Mouse (Mus musculus) c-Kit-positive CD71-positive TER-119-positive erythroid progenitor cells, embryonic 14.5 days (primary cell): ENCODE data around the gene D230025D16Rik.

Experiments
- DNase-seq: peaks from one replicate; pipeline ENCODE4 v3.0.0-alpha.2; 2013; ENCODE audit warnings: low spot score

D230025D16Rik gene

GRCm38 (mm10) chr8:105237442-105238142 lies 12.6 kb downstream of the D230025D16Rik start:
- no peak for DNase-seq

GRCm38 (mm10) chr8:105241016-105241415 lies 16.1 kb downstream of the D230025D16Rik start:
- no peak for DNase-seq

DNA sequence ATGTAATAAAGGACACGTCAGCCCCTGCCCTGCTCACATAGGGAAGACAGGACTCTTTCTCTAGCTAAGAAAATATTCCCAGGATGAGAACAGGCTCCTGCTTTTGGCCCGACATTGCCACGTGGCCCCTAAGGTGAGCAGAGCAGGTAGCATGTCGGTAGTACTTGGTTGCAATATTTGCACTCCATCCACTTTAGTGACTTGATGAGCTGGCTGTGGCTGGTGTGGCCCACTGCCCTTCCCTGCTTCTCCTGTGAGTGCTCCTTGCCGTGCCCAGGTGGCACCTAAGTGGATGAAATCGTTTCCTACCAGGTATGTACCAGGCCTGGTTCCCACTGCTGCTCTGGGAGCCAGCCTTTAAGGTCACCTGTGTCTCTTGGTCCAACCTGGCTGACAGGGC lies 27.0 kb downstream of the D230025D16Rik start:
- DNase-seq, result no peak

DNA sequence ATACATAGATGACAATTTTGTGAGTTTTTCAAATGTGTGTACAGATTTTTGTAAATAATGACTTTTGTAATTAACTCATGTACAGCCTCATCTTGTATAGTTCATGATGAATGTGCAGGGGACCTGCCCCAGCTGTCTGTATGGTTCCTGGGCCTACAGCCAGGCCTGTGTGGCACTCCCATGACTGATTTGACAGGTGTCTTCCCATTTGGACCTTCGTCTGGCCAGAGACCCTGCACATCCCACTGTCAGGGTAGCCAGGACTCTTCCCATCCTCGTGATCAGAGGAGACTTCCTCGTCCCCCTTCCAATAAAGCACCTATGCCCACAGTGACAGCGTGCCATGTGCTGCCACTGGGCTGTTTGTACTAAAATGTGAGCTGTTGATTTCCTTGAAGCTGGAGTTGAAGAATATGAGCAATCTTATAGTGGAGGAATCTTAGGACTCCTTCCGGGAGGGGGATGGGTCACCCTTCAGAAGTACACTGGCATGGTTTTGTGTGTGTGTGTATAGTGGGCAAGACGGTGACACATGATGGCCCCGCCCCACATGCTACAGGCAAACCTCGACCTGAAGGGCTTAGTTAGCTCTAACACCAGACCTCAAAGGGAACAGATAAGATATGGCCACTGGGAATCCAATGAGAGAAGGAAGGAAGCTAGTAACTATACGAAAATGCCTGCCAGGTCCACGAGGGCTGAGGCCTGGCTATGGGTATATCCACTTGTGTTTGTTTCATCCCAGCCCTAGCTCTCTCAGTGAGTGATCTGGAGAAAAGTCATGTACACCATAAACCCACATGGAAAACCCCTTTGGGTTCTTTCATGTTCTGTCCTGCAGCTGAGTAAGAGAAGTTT lies 28.0 kb downstream of the D230025D16Rik start:
- no peak for DNase-seq

- no peak for DNase-seq
Observed at GRCm38 (mm10) chr8:105253766-105254151, 28.8 kb downstream of the D230025D16Rik start.

- peak; percentile 81 for DNase-seq
Observed at GRCm38 (mm10) chr8:105254152-105254965, 29.4 kb downstream of the D230025D16Rik start.

GRCm38 (mm10) chr8:105254966-105255350 lies 30.0 kb downstream of the D230025D16Rik start, which contains the start of gene B3gnt9:
TSS of gene B3gnt9 (minus strand) at chr8:105255153.
- peak; percentile 79 for DNase-seq

DNA sequence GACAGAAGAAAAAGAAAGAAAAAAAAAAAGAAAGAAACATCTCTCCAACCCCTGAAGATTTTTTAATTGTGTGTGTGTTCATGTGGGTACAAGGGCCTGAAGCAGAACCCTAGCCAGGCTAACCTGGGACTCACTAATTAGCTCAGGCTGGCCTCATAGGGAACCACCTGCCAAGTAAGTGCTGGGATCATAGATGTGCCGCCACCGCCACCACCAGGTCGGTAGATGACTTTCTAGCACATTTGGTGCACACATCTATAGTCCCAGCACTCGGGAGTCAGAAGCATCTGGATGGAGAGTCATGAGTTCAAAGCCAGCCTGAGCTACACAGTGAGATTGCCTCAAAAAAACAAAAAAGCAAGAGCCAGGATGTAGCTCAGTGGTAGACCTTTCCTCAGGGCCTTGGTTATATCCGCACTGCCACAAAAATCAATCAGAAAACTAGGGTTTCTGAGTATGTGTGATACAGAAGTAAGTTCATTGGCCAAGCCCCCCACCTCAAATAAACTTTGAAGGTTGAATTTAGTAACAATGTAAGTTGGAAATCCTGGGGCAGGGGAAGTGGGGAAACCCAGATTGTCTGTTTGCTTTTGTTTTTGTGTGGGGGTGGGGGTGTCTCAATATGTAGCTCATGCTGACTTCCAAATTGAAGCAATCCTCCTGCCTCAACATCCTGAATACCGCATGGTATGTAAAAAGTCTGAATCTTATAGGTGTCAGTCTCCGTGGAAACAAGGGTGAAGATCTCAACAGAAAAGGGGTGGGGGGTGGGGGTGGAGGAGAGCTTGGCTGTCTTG lies 32.6 kb downstream of the D230025D16Rik start:
- DNase-seq, result no peak

GRCm38 (mm10) chr8:105258911-105259720 lies 34.2 kb downstream of the D230025D16Rik start:
- DNase-seq, result no peak

DNA sequence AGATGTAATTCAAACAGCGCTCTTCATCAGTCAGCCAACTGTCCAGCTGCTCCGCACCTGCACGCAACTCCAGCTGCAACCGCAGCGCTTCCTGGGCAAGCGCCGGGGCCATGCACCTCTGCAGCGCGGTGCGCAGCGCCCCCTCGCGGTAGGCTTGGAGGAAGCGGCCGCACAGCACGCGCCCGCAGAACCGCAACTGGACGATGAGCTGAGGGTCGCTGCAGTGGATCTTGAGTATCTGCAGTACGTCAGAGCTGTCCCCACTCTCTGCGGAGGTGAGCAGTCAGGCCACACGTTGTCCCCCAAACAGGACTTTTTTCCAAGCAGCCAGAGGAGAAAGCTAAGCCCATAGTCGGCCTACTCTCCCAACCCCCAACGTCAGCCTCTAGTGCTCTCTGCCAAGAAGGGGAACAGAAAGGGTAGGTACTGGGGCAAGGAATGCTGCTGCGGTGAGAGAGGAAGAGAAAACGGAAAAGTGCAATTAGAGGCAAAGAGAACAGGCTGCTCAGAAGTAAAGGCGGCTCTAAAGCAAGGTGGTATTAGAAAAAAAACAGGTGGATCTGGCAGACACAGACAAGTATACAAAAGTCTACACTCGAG lies 34.9 kb downstream of the D230025D16Rik start:
- peak; percentile 65 for DNase-seq

DNA sequence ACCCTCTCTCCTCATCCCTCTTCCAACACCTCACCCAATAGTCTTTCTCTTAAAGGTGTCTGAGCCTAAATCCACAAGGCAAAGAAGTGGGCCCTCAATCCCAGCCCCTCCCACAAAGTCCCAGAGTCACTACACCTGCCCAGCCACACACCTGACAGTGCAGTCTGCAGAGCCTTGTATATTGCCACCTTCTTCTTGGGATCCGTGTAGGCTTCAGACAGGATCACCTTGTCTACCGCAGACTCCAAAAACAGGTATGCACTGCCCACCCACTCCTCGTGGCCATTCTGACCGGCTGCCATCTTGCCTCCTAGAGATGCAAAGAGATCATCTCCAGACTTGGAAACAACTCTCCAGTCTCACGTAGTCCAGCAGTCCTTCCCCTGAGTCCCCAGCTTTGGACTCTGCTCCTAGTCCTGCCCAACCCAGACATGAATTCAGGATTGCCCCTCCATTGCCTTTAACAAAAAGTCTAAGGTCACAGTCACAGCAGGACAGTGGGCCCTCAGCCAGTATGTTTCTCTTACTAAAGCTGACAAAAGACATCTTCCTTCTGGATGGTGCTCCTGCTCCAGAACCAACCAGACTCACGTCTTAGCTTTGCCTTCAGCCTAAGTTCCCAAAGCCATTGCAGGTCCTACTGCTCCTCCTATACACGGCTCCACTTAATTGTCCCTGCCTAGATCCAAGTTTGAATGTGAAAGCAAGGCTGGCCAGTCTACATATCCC lies 35.6 kb downstream of the D230025D16Rik start:
- DNase-seq, result no peak

DNA sequence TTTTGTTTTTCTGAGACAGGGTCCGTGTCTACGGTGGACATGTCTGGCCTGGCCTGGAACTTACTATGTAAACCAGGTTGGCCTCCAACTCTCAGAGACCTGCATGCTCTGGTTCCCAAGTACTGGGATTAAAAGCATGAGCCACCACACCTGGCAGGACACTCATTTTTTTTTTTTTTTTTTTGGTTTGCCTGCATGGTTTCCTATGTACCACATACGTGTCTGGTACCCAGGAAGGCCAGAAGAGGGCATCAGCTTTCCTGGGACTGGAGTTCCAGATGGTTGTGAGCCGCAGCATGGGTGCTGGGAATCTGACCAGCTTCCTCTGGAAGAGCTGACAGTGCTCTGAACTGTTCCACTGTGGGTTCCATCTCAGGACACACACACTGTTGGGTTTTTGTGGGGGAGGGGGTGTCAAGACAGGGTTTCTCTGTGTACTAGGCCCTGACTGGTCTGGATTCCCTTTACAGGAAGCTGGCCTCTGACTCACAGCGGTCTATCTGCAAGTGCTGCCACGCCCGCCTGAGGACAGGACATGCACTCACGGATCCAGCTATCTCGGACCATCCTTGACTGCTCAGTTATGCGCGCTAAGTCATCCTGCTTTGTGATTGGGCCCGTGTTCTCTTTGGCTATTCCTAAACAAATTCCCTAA lies 36.5 kb downstream of the D230025D16Rik start:
- no peak for DNase-seq

DNA sequence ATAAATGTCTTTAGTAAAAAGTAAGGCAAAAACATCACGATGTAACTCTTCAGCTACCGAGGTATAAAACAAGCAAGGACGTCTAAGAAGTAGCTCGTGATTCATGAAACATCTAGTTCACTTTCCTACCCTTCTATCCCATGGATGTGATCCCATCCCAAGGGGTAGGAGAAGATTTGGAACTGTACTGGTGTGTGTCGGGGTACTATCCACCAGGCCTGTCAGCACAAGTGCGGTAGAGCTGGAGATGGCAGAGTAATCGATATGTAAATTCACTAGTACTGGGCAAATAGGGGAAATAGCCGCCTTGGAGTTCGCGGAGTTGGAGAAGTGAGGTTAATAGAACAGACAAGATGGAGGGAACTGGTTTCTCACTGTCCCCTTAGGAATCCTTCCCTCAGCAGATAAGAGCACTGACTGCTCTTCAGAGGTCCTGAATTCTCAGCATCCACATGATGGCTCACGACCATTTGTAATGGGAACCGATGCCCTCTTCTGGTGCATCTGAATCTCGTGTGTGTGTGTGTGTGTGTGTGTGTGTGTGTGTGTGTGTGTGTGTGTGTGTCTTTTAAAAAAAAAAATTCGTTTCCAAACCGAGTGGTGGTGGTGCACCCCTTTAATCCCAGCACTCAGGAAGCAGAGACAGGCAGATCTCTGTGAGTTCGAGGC lies 38.4 kb downstream of the D230025D16Rik start:
- DNase-seq, result no peak

- peak; percentile 62 for DNase-seq
Observed at GRCm38 (mm10) chr8:105264024-105264982, 39.4 kb downstream of the D230025D16Rik start, which contains the start of the genes Tradd and Fbxl8. TSS of gene Tradd (minus strand) at chr8:105264609. TSS of gene Fbxl8 (plus strand) at chr8:105264648.

DNA sequence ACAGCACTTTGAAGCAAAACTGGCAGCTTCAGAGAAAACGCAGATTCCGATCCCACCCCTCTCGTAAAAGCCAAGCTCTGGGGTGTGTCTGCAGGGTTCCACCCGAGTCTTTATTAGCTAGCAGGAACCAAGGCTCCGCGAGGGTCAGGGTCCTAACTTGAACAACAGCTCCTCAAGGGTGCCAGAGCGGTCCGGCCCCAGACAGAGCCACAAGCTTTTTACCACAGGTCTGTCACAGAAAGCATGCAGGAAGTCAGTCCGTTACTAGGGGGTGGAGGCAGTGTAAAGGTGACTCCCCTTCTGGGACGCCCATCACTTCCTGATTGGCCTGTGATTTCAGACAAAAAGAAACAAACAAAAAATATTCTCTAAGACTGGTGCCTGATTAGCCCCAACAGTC lies 40.2 kb downstream of the D230025D16Rik start:
- no peak for DNase-seq

DNA sequence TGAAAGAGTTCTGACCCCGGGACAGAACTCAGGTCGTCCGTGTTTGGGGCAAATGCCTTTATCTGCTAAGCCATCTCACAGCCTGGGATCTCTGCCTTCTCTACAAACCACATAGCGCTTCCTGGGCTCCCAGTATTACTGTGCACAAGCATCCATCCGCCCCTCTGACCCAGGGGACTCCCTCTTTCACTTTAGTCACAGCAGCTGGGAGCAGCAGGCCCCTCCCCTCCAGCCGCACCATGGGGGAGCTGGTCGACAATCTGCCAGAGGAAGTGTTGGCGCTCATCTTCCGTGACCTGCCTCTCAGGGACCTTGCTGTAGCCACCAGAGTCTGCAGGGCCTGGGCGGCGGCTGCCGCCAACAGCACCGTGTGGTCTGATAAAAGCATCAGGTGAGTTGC lies 41.8 kb downstream of the D230025D16Rik start:
- DNase-seq, result no peak
